Mouse (Mus musculus) testis, adult 2 months (tissue): Measurements from ENCODE around the gene Ripor2.

Experiments used
- CTCF ChIP-seq: fragments of 200-500 bp; IDR thresholded peaks from 2 replicates; pipeline ENCODE4 v1.5.1; 2012; ENCODE audit warnings: low read depth, mild to moderate bottlenecking, inconsistent platforms, low read length, moderate library complexity; ENCODE audit not compliant: control insufficient read depth, insufficient read depth, insufficient replicate concordance
- POLR2A ChIP-seq: fragments of 200-500 bp; IDR thresholded peaks from 2 replicates; pipeline ENCODE4 v1.6.1; 2012; ENCODE audit warnings: low read depth, mild to moderate bottlenecking, inconsistent platforms, low read length, moderate library complexity; ENCODE audit not compliant: control insufficient read depth

- TF ChIP-seq POLR2A (no peak), CTCF (no peak)
These were observed 73.1 kb downstream of the Ripor2 start for GRCm38 (mm10) chr13:24654919-24655635.
